In genomic region chr5:137510014-137510501, GRCm38 (mm10) we compare ENCODE assay signal across 8 mouse cellular contexts. TPM values are rescaled to one million over a fixed set of nuclear protein-coding genes. Genes with fewer than 3 reads are reported as not detected.
A peak's percentile ranks its signal among the peaks of the same experiment; 100 is the strongest.
DNase-seq lines count a peak whose midpoint lies in the region; ATAC-seq lines count a peak whose summit lies in the region.

No protein-coding gene starts in this region.

- peak overlapping the region; percentile 72 for H3K4me2 ChIP-seq in intestine, embryonic 14.5 days (ENCODE audit: low read length)

- intact Hi-C loops in gastrocnemius, postnatal 36 days (cut with DNase I), result no loop called here

- peak; percentile 67 for DNase-seq in adipocyte (ENCODE audit: low spot score)
- peak; percentile 77 for DNase-seq in embryo, embryonic 10.5 days (ENCODE audit: low spot score)
- DNase-seq in gastrocnemius, postnatal 36 days, result peak; percentile 70 to 86
- DNase-seq in intestine, embryonic 14.5 days (ENCODE audit: low spot score), result peak; percentile 90
- DNase-seq in limb, embryonic 10.5 days (ENCODE audit: low spot score), result peak; percentile 88
- DNase-seq in midbrain, embryonic 10.5 days (ENCODE audit: low spot score), result peak; percentile 87
- peak; percentile 77 for DNase-seq in right cerebral cortex, postnatal 4 days
- DNase-seq in c-Kit-positive CD71-positive TER-119-positive erythroid progenitor cells, embryonic 14.5 days (ENCODE audit: low spot score), result no peak

- WGBS in intestine, embryonic 14.5 days, result 2% methylated on average over 51 of the region's 52 CpGs
- WGBS in limb, embryonic 10.5 days, result 2% methylated on average over 37 of the region's 52 CpGs
- WGBS in midbrain, embryonic 10.5 days, result 2% methylated on average over 50 of the region's 52 CpGs

- H3K9ac ChIP-seq in intestine, embryonic 14.5 days (ENCODE audit: low read length), result peak overlapping the region; percentile 97

- ATAC-seq in intestine, embryonic 14.5 days (replicated peaks; ENCODE audit: low FRiP score, low TSS enrichment, low read depth), result peak; percentile 83

- H3K27ac ChIP-seq in intestine, embryonic 14.5 days (ENCODE audit: low read depth), result peak overlapping the region; percentile 83
- H3K27ac ChIP-seq in limb, embryonic 10.5 days, result peak overlapping the region; percentile 99
- peak overlapping the region; percentile 97 for H3K27ac ChIP-seq in midbrain, embryonic 10.5 days (replicated peaks)

- H3K4me1 ChIP-seq in intestine, embryonic 14.5 days (replicated peaks; ENCODE audit: control insufficient read depth, insufficient read depth, low read length), result peaks cover 20% of the 10 kb centered on the region
- peaks cover 38% of the 10 kb centered on the region for H3K4me1 ChIP-seq in limb, embryonic 10.5 days
- peaks cover 47% of the 10 kb centered on the region for H3K4me1 ChIP-seq in midbrain, embryonic 10.5 days

- no peaks in the 10 kb centered on the region for H3K36me3 ChIP-seq in intestine, embryonic 14.5 days (ENCODE audit: control insufficient read depth, insufficient read depth, low read length)
- peaks cover 30% of the 10 kb centered on the region for H3K36me3 ChIP-seq in limb, embryonic 10.5 days
- H3K36me3 ChIP-seq in midbrain, embryonic 10.5 days, result peaks cover 19% of the 10 kb centered on the region

- H3K4me3 ChIP-seq in intestine, embryonic 14.5 days (ENCODE audit: low read depth, low read length), result peak overlapping the region; percentile 96
- H3K4me3 ChIP-seq in limb, embryonic 10.5 days, result peak overlapping the region; percentile 100
- H3K4me3 ChIP-seq in midbrain, embryonic 10.5 days, result peak overlapping the region; percentile 99

- no peaks in the 10 kb centered on the region for H3K27me3 ChIP-seq in intestine, embryonic 14.5 days (replicated peaks; ENCODE audit: control insufficient read depth, insufficient read depth, low read length)
- no peaks in the 10 kb centered on the region for H3K27me3 ChIP-seq in limb, embryonic 10.5 days (ENCODE audit: low read depth, poor library complexity, severe bottlenecking)
- H3K27me3 ChIP-seq in midbrain, embryonic 10.5 days (ENCODE audit: low read depth, poor library complexity, severe bottlenecking), result no peaks in the 10 kb centered on the region

- no peaks in the 10 kb centered on the region for H3K9me3 ChIP-seq in intestine, embryonic 14.5 days (ENCODE audit: control insufficient read depth, low read length)
- no peaks in the 10 kb centered on the region for H3K9me3 ChIP-seq in limb, embryonic 10.5 days (replicated peaks)
- H3K9me3 ChIP-seq in midbrain, embryonic 10.5 days (replicated peaks), result no peaks in the 10 kb centered on the region

RNA-seq across cellular contexts. Expression of gene Pop7, which starts 7.7 kb away (rescaled TPM):
- total RNA-seq in gastrocnemius, postnatal 36 days (2021), result 1 to 10 TPM; 8.6 to 9.9 TPM
- polyA plus RNA-seq in intestine, embryonic 14.5 days (2014; fragmentation: Nextera tagmentation; extraction: Ambion mirVana), result 58.8 and 65.1 TPM in 2 replicates
- polyA plus RNA-seq in limb, embryonic 10.5 days (2016; fragmentation: Nextera tagmentation; extraction: Ambion mirVana), result 53.2 and 63.4 TPM in 2 replicates
- polyA plus RNA-seq in midbrain, embryonic 10.5 days (2016; fragmentation: Nextera tagmentation; extraction: Ambion mirVana), result 54.1 and 55.3 TPM in 2 replicates

RNA-seq across cellular contexts. Expression of gene Gigyf1, which starts 8.3 kb away (rescaled TPM):
- total RNA-seq in gastrocnemius, postnatal 36 days (2021), result 10 to 100 TPM; 17.4 to 23.4 TPM
- polyA plus RNA-seq in intestine, embryonic 14.5 days (2014; fragmentation: Nextera tagmentation; extraction: Ambion mirVana), result 12.1 and 13.5 TPM in 2 replicates
- 13.5 and 14.6 TPM in 2 replicates for polyA plus RNA-seq in limb, embryonic 10.5 days (2016; fragmentation: Nextera tagmentation; extraction: Ambion mirVana)
- 15.1 and 16.4 TPM in 2 replicates for polyA plus RNA-seq in midbrain, embryonic 10.5 days (2016; fragmentation: Nextera tagmentation; extraction: Ambion mirVana)

RNA-seq across cellular contexts. Expression of gene Epo, which starts 23.0 kb away (rescaled TPM):
- total RNA-seq in gastrocnemius, postnatal 36 days (2021), result not detected
- 0.71 and 0.80 TPM in 2 replicates for polyA plus RNA-seq in intestine, embryonic 14.5 days (2014; fragmentation: Nextera tagmentation; extraction: Ambion mirVana)
- 1.5 and 2.4 TPM in 2 replicates for polyA plus RNA-seq in limb, embryonic 10.5 days (2016; fragmentation: Nextera tagmentation; extraction: Ambion mirVana)
- 2.6 and 5.5 TPM in 2 replicates for polyA plus RNA-seq in midbrain, embryonic 10.5 days (2016; fragmentation: Nextera tagmentation; extraction: Ambion mirVana)

RNA-seq across cellular contexts. Expression of gene Gnb2, which starts 23.3 kb away (rescaled TPM):
- total RNA-seq in gastrocnemius, postnatal 36 days (2021), result 100 to 1,000 TPM; 107 to 129 TPM
- 390 and 430 TPM in 2 replicates for polyA plus RNA-seq in intestine, embryonic 14.5 days (2014; fragmentation: Nextera tagmentation; extraction: Ambion mirVana)
- polyA plus RNA-seq in limb, embryonic 10.5 days (2016; fragmentation: Nextera tagmentation; extraction: Ambion mirVana), result 257 and 295 TPM in 2 replicates
- 400 and 414 TPM in 2 replicates for polyA plus RNA-seq in midbrain, embryonic 10.5 days (2016; fragmentation: Nextera tagmentation; extraction: Ambion mirVana)

RNA-seq across cellular contexts. Expression of gene Zan, which starts 33.2 kb away (rescaled TPM):
- under 1 TPM; 0.02 to 0.03 TPM for total RNA-seq in gastrocnemius, postnatal 36 days (2021)
- polyA plus RNA-seq in intestine, embryonic 14.5 days (2014; fragmentation: Nextera tagmentation; extraction: Ambion mirVana), result 0.90 and 0.93 TPM in 2 replicates
- polyA plus RNA-seq in limb, embryonic 10.5 days (2016; fragmentation: Nextera tagmentation; extraction: Ambion mirVana), result 0.03 and 0.10 TPM in 2 replicates
- polyA plus RNA-seq in midbrain, embryonic 10.5 days (2016; fragmentation: Nextera tagmentation; extraction: Ambion mirVana), result 0.07 and 0.09 TPM in 2 replicates
